Mouse (Mus musculus) granulocyte monocyte progenitor cell, adult 5-6 weeks (primary cell): ENCODE measurements around the gene Pik3cg. TPM values are rescaled to one million over a fixed set of nuclear protein-coding genes. Genes with fewer than 3 reads are reported as not detected.

Source experiments
- ATAC-seq: replicated peaks from 2 replicates; pipeline ENCODE4 v1.8.0; 2016; ENCODE audit warnings: mild to moderate bottlenecking, moderate TSS enrichment, inconsistent platforms; ENCODE audit not compliant: poor library complexity, severe bottlenecking
- total RNA-seq, 2 experiments: library from RNA; stranded (forward) in 1 of 2; stranded (reverse) in 1 of 2; fragments of 200-712, 200-1000 nt in 1 of 2; fragments of >200 nt in 1 of 2; fragmentation: Nextera tagmentation in 1 of 2; gene quantifications; 2 replicates each; pipeline ENCODE4 v1.2.3; 2014 to 2017

Pik3cg gene
- total RNA-seq, 2 experiments from 2014 or later, result 49.9 to 77.4 TPM

GRCm38 (mm10) chr12:32146606-32147005, 61.9 kb downstream of the Pik3cg start:
- ATAC-seq, result peak; percentile 25; the same call in 1 of the 2 replicates

DNA sequence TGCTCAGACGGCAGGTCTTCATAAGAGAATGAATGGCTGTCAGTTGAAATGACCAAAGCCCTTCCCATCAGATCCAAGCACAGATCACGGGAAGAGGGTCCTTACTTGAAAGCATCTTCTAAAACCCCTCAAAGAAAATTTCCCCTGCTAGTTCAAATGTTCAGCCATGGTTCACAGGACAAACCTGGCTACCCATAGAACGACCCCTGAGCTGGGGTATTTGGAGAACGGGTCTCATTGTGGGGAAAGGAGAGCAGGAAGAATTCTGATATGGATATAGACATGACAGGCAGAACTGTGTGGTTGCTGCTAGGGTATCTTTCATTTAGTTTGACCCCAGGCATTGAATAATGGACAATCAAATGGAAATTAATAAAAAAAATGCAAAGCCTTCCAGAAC, 62.8 kb downstream of the Pik3cg start:
- ATAC-seq, result no peak

- peak; percentile 70 for ATAC-seq
Measured at GRCm38 (mm10) chr12:32144513-32144912, 63.9 kb downstream of the Pik3cg start.

DNA sequence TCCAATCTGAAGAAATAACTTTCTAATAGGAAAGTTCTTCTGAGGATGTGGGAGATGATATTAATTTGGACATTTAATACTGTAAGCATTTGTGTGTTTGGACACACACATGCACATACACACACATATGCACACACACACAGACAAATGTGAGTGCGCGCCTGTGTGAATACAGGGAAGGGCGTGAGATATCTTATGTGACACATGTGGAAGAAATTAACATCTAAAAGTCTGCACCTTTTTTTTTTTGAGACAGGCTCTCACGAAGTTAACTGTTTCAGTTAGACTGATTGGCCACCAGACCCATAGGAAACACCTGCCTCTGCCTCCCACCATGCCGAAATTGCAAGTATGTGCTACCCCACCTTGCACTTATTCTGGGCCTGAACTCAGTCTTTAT, 64.7 kb downstream of the Pik3cg start:
- ATAC-seq, result no peak

- ATAC-seq, result no peak
Measured at GRCm38 (mm10) chr12:32143151-32143550, 65.3 kb downstream of the Pik3cg start.

- ATAC-seq, result no peak
Measured at GRCm38 (mm10) chr12:32141766-32142165, 66.7 kb downstream of the Pik3cg start.

GRCm38 (mm10) chr12:32138831-32139230, 69.6 kb downstream of the Pik3cg start:
- no peak for ATAC-seq

DNA sequence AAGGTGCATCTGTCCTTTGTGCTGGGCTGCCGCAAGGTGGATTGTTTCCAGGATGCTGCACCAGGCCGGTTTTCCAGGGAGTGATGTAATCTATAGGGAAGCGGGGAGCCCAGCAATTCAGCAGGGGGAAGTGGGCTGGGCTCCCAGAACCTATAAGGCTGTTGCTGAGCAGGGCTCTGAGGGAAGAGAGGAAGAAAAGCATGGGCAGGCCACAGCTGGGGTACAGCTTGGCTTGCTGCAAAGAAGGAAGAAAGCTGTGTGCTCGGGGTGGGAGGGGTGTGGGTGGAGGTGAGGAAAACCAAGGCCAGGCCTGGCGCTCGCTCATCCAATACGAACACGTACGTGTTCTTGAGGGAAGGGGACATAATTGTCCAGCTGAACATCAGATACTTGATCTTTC, 70.1 kb downstream of the Pik3cg start:
- peak; percentile 75 for ATAC-seq

DNA sequence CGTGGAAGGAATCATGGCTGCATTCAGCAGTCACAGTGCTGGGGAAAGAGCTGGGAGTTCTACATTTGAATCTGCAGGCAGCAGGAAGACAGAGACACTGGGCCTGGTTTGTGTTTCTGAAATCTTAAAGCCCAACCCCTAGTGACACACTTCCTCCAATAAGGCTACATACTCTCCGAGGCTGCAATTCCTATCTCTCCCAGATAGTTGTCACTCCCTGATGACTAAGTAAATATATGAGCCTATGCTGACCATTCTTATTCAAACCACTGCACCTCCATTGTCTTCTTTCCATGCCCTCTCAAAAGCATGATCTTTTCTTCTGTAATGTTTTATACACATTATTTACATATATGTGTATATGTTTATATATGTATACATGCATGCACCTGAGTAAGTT, 70.9 kb downstream of the Pik3cg start:
- no peak for ATAC-seq

DNA sequence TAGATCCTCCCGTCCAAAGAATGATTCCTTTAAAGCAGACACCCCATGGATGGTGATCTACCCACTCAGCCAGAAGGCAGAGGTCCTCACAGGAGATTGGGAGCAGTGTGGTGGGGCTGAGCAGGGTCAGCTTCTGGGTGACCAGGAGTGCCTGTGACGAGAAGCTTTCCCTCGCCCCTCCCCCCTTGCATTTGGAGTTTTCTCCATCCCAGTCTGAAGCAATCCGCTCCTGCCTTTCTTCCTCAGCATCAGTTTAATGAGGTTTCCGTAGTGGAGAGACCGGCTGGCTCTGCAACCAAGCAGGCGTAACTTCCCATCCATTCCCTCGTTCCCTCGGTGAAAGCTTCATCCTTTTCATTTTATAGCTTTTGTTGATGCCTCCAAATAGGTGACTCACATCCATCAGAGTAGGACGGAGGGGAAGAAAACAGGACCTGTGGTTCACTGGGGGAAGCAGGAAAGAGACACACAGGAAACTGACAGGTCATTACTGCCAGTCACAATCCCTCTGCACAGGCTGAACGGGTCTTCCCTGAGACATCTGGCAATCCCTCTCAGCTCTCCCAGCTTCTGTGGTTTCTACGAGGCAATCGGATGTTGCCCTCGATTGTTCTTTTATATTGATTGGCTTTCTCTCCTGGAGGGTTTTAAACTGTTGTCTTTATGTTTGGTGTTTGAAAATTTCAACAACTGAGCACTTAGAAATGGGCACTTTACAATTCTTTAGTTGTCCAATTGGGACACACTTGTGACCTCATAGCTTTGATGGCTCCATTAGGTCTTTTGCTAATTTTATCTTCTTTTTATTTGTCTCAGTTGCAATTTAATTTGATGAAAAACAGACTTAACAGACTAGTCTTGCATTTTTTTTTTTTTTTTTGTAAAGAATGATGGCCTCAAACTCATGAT, 80.6 kb downstream of the Pik3cg start:
- ATAC-seq, result peak; percentile 58

DNA sequence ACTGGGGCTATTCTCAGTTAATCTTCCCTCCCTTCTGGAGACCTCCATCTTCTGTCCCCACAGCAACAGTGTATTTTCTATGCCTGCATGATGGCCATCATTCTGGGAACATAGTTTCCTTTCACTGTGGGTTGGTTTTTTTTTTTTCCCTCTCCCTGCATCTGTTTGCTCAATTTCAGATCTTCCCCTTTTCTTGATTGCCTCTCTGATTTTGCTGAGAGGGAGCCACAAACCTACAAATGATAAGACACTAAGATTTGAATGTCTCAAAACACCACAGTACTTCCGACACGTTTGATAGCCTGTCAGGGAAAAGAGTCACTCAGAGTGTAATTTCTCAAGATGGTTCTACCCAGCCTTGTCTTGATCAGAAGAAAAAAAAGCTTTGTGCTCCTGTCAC, 81.3 kb downstream of the Pik3cg start:
- peak; percentile 20 for ATAC-seq

DNA sequence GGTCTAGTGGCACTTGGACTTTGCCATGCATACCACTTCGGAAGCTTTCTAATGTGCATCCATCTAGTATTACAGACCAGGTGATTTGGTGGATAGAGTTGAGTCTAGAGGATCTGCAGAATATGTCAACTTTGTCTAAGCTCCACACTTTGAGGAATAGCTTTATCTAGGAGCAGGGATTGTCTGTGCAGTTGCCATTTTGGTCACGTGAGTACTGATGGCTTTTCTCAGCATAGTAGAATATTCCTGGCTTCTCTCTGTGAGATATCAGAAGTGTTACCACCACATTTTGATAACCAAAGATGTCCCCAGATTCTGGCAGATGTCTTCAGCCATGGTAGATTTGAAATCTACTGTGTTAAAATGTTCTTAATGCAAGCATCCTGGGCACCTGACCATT, 84.0 kb downstream of the Pik3cg start:
- ATAC-seq, result no peak

- no peak for ATAC-seq
Measured at GRCm38 (mm10) chr12:32124030-32124429, 84.4 kb downstream of the Pik3cg start.

- peak; percentile 88 for ATAC-seq
Measured at GRCm38 (mm10) chr12:32123559-32123958, 84.9 kb downstream of the Pik3cg start.

Other genes starting within 250 kb of the Pik3cg start
- 66.3 and 67.0 TPM in 2 replicates for gene Prkar2b, start 147.4 kb downstream of the Pik3cg start, total RNA-seq (2014; fragmentation: Nextera tagmentation)
- gene Prkar2b, start 147.4 kb downstream of the Pik3cg start, total RNA-seq (2017), result 94.8 and 95.1 TPM in 2 replicates
- gene Ccdc71l, start 170.0 kb upstream of the Pik3cg start, total RNA-seq (2014; fragmentation: Nextera tagmentation), result 7.4 and 11.2 TPM in 2 replicates
- gene Ccdc71l, start 170.0 kb upstream of the Pik3cg start, total RNA-seq (2017), result 15.1 and 15.9 TPM in 2 replicates